Mouse (Mus musculus) cerebellum, adult 2 months (tissue): ENCODE measurements at regions not wholly inside any gene's neighbourhood (a gene's known extent, or its start where the extent isn't known, plus 50 kb on each side); places are given as distances from the start of the nearest gene placed in this dataset.

ENCODE experiments used
- CTCF ChIP-seq: fragments of 200-500 bp; IDR thresholded peaks from 2 replicates; pipeline ENCODE4 v1.5.1; 2011; ENCODE audit warnings: low read depth, mild to moderate bottlenecking, control low read depth, low read length, moderate library complexity, borderline replicate concordance; ENCODE audit not compliant: insufficient read depth
- POLR2A ChIP-seq: fragments of 200-500 bp; IDR thresholded peaks from 2 replicates; pipeline ENCODE4 v1.6.1; 2011; ENCODE audit warnings: low read length, control low read depth, borderline replicate concordance; ENCODE audit not compliant: insufficient read depth

GRCm38 (mm10) chr3:66695661-66696253 lies 285.4 kb upstream of the Rsrc1 start:
- TF ChIP-seq CTCF (no peak), POLR2A (no peak)
